Mouse (Mus musculus) c-Kit-positive CD71-positive TER-119-negative erythroid progenitor cells, embryonic 14.5 days (primary cell): Measurements from ENCODE around the gene Adk.

Experiments used
- DNase-seq: peaks from one replicate; pipeline ENCODE4 v3.0.0-alpha.2; 2013; ENCODE audit warnings: low read depth

Gene Adk

GRCm38 (mm10) chr14:21351646-21352045, 299.3 kb downstream of the Adk start:
- no peak for DNase-seq

- no peak for DNase-seq
These were observed 303.9 kb downstream of the Adk start for GRCm38 (mm10) chr14:21356286-21356685.

DNA sequence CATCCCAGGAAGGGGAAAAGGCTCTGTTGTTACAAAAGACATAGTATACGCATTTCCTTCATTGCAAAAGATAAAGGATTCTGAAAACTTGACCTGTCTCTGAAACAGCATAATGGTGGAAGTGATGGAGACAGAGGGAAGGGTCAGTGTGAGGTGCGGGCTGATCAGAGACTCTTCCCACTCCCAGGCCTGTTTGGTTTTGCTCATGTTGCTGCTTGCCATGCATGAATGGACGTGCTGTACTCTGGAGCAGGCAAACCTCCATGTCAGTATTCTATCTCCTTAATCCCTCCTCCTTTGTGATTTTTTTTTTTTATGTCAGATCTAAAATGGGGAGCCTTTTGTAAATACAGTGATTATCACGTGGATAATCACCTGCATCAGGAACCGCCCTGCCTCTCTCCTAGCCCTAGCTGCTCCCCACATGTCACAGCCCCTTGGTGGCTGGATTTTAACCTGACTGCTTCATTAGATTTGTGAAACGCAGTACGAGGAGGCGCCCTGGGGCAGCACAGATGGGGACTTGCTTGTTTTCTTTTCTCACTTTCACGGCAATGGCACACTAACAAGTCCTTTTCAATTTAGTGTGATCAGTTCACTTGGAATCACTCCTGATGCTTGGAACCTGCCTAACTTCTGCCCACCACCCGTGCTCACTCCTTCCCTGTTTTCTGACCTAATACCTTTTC, 307.0 kb downstream of the Adk start:
- no peak for DNase-seq

DNA sequence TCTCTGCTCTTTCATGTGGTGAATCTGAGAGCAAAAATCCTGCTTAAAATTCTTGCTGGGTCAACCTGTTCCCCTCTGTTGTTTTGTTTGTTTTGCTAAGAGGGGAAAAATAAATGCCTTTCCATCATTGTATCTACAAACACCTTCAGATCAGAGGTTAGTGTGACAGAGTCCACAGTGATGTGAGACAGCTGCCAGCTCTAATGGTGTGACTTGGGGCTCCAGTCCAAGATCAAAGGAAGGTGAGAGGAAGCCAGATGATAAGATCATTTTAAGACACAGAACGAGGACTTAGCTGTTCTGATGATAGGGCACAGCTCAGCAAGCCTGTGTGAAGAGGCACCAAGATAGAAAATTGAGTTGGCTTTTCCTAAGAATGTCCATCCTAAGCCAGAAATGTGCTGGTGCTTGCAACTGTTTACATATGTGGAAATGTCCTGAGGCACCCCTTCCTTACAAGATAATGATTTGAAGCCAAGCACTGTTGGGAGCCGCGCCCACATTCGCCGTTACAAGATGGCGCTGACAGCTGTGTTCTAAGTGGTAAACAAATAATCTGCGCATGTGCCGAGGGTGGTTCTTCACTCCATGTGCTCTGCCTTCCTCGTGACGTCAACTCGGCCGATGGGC, 307.6 kb downstream of the Adk start:
- no peak for DNase-seq

DNA sequence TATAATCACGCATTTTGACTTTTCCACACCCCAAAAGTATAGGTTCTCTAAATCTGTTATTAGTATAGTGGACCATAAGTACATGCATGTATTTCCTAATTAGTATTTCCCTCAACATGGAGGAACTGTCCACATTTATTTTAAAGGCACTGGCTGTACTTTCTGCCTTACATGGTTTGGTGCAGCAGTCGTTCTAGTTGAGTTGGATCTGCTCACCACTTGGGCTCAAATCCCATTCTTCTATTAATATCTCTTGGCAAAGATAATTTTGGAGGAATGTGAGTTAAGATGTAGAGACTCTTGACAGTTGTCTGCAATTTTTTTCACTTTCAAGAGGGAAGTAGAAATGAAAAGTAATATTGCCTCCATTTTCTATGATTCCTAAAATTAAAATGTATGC, 314.7 kb downstream of the Adk start:
- no peak for DNase-seq

GRCm38 (mm10) chr14:21368622-21369021, 316.2 kb downstream of the Adk start:
- no peak for DNase-seq

DNA sequence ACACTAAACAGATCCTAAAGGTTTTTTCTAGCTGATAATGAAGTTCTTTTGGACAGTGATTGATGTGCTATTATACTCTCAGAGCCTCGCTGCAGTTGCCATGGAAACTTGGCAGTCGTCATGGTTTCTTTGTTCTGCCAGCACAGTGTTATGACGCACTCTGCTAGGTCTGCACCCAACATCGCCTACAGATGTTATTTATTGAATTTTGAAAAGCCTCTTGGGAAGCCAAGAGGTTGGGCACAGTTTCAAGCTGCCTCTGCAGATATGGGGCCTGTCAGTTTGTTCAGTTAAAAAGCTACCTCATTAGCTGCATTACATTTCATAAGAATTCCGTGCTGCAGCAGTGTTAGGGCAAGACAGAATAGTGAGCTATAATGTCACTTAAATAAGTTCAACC, 316.8 kb downstream of the Adk start:
- DNase-seq, result no peak

GRCm38 (mm10) chr14:21371946-21372345, 319.6 kb downstream of the Adk start:
- DNase-seq, result no peak

GRCm38 (mm10) chr14:21372689-21373088, 320.3 kb downstream of the Adk start:
- DNase-seq, result no peak

- no peak for DNase-seq
These were observed 331.5 kb downstream of the Adk start for GRCm38 (mm10) chr14:21383701-21384428.

GRCm38 (mm10) chr14:21399506-21399905, 347.1 kb downstream of the Adk start:
- no peak for DNase-seq

DNA sequence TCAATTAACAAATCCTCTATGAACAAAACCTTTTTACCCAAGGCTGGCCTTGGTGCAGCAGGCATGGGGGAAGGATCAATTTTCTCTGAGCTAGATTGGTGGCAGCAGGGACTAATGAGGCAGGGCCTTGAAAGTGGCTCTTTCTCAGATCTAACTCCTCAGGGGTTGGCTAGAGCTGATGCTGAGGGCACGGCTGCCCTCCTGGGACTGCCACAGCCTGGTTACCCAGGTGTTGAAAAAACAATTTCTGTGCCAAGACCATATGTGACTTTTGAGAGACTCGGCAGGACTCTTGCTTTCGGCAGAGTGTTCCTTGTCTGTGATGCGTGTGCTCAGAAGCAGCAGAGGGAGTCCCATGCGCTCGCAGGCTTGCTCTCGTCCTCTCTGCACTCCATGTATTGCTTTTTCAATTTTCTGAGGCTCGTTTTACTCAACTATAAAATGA, 349.8 kb downstream of the Adk start:
- no peak for DNase-seq

- DNase-seq, result no peak
These were observed 350.4 kb downstream of the Adk start for GRCm38 (mm10) chr14:21402621-21403405.

GRCm38 (mm10) chr14:21406946-21407345, 354.6 kb downstream of the Adk start:
- no peak for DNase-seq

DNA sequence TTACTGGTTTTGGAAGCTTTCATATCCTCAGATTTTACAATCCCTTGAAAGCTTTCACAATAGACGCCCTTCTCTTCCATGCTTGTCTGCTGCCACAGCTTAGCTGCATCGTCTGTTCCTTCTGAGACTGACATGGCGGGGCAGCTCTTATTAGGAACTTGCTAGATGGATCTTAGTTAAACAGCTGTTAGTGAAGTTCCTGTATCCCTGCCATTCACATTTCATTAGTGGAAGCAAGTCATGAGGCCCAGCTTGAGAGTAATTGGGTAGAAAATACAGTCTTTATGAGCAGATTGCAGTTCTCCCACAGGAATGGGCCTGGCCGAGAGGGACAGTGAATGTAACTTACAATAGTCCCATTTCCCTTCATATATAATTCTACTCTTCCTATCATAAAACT, 356.5 kb downstream of the Adk start:
- no peak for DNase-seq

DNA sequence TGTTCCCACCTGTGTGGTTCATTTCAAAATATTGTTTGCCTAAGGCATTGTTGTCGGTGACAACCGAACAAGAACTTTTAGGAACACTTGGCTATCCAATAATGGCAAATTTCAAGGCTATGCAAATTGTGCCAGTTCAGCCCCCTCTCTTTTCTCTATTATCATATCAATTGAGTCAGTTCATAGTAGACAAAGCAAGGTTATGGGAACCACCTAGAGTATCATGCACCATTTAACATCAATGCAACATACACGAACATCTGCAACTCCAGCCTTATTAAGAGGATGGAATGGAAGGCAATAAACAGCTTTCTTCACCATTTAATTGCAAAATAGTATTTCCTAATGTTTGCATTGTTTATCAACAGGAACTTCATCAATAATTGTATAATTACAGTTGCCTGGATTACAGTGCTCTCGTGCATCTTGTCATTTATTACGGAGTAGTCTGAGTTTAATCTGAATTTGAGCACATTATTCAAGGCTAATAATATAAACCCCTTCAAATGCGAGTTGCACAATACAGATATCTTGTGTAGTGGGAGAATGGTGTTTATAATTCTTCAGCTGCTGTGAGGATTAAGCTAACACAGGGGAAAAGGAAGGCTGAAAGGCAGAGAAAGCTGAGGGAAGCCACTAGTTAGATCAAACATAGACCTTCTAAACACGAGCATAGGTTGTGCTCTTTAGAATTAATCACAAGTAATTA, 358.5 kb downstream of the Adk start:
- no peak for DNase-seq

DNA sequence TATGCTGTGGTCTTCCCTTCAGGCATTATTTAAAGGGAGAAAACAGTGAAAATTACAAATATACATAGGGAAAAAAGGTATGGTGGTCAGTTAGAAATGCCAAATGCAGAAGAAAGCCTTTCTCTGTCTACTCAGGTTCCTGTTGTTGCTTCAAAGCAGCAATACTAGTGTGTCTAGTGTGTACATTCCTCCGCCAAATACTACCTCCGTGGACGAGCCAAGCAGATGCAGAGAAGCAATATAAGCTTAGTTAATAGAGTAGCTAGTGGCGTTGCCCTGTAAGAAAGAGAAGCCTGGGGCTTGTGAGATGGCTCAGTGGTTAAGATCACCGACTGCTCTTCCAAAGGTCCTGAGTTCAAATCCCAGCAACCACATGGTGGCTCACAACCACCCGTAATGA, 359.1 kb downstream of the Adk start:
- no peak for DNase-seq

DNA sequence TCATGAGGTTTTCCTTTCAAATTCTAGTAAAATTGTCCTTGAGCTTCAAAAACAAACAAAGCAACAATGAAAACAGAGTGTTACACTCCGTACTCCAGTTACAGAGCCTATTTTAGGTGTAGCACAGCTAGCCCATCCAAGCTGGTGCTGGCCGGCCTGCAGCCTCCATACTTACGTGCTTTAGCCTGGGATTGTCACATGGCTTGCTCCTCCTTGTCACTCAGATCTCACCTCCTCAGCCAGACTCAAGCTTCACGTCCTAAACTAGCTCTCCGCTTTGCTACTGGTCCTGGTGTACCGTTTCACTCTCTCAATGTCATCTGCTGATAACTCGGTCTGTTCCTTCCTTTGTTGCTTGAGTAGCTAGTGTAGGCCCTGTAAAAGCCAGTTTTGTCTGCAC, 366.0 kb downstream of the Adk start:
- no peak for DNase-seq

- DNase-seq, result no peak
These were observed 375.0 kb downstream of the Adk start for GRCm38 (mm10) chr14:21427369-21427768.

DNA sequence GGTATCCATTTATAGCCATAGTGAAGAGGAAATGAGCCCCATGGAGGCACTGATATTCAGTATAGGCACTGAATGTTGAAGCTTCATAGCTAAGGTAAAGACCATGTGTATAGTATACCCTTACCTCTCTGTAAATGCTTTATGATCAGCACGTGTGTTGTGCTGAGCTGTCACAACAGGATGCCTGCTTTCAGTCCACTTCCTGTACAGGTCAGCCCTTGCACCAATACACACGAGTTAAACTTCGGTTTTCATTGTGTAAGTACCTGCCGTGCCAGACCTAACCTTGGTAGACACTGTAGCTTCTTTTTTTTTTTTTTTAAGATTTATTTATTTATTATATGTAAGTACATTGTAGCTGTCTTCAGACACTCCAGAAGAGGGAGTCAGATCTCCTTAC, 381.0 kb downstream of the Adk start:
- DNase-seq, result no peak

DNA sequence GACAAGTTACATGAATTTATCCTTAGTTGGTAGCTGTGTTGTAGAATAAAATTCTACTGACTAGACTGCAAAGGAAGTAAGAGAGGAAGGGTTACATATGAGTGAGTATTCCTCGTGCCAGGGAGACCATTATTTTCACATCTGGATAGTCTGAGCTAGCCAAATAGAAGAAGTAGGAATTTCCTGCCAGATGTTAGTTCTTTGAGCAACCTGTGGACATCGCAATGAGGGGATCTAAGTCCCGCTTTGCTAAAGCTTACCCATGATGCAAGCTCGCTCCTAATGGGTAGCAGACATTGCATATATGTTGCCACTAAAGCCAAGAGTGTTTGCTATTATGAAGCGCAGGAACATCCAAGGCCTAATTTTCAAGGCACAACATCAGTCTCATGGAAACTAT, 381.6 kb downstream of the Adk start:
- no peak for DNase-seq

DNA sequence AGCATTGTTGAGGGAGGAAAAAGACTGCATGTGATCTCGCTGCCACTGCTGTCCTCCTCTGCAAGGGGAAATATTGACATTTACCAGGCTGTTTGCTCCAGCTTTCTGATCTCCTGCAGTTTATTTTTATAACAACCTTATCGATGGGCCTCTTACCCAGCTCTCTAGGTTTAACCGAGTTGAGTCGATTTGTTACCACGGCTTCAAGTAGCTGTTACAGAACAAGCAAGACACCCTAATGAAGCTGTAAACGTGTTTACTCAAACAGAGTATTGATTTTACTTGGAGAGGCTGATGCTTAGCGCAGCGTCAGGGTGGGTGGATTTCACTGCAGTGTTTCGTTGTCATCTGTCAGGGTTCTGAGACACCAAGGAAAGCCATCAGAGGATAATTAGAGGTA, 382.3 kb downstream of the Adk start:
- no peak for DNase-seq
